Mouse (Mus musculus) lung, postnatal 0 days (tissue): ENCODE data around the gene Diaph3. TPM values are rescaled to one million over a fixed set of nuclear protein-coding genes. Genes with fewer than 3 reads are reported as not detected.

ENCODE experiments used
- ATAC-seq: fragments of 200-750 bp; cut with Nextera tagmentation; 2 replicates; pipeline ENCODE4 v1.8.0; 2017; ENCODE audit warnings: moderate library complexity
- DNase-seq: peaks from one replicate; pipeline ENCODE4 v3.0.0-alpha.2; 2016; ENCODE audit warnings: low spot score
- H3K27ac ChIP-seq: fragments of 300-500 bp; sonication (generic); 2 replicates; pipeline ENCODE4 v1.5.1; 2014; ENCODE audit warnings: antibody characterized with exemption, mild to moderate bottlenecking, low read length, mixed read lengths
- H3K27me3 ChIP-seq: fragments of 300-500 bp; sonication (generic); replicated peaks from 2 replicates; pipeline ENCODE4 v1.6.1; 2014; ENCODE audit warnings: low read length, mixed read lengths; ENCODE audit not compliant: insufficient read depth
- H3K36me3 ChIP-seq: fragments of 300-500 bp; sonication (generic); 2 replicates; pipeline ENCODE4 v1.6.1; 2014; ENCODE audit warnings: low read length, mixed read lengths; ENCODE audit not compliant: insufficient read depth
- H3K4me1 ChIP-seq: fragments of 300-500 bp; sonication (generic); 2 replicates; pipeline ENCODE4 v1.6.1; 2014; ENCODE audit warnings: antibody characterized with exemption, low read depth, low read length, mixed read lengths; ENCODE audit not compliant: insufficient read depth
- H3K4me2 ChIP-seq: fragments of 300-500 bp; sonication (generic); replicated peaks from 2 replicates; pipeline ENCODE4 v1.6.1; 2014; ENCODE audit warnings: low read depth, mild to moderate bottlenecking, low read length, moderate library complexity, mixed read lengths
- H3K4me3 ChIP-seq: fragments of 300-500 bp; sonication (generic); 2 replicates; pipeline ENCODE4 v1.5.1; 2014; ENCODE audit warnings: low read depth, low read length
- H3K9ac ChIP-seq: fragments of 300-500 bp; sonication (generic); replicated peaks from 2 replicates; pipeline ENCODE4 v1.6.1; 2014; ENCODE audit warnings: low read depth, mild to moderate bottlenecking
- H3K9me3 ChIP-seq: fragments of 300-500 bp; sonication (generic); 2 replicates; pipeline ENCODE4 v1.6.1; 2016; ENCODE audit warnings: low read length, mixed read lengths
- CTCF ChIP-seq: IDR thresholded peaks from 2 replicates; pipeline ENCODE4 v1.5.1; 2016; ENCODE audit warnings: antibody characterized with exemption, mild to moderate bottlenecking
- EP300 ChIP-seq: IDR thresholded peaks from 2 replicates; pipeline ENCODE4 v1.6.1; 2016; ENCODE audit warnings: antibody characterized with exemption, mild to moderate bottlenecking, control low read depth
- WGBS: fragments of 180-500 bp; shearing (Covaris S2); extraction: QIAGEN DNeasy Blood & Tissue Kit; methylation state at CpG from one replicate; pipeline ENCODE4 v1.1.7; 2014; 5-methylcytosine and 5-hydroxymethylcytosine counted together
- polyA plus RNA-seq: library from polyadenylated mRNA; unstranded; fragments of >200 nt; fragmentation: Nextera tagmentation; extraction: Ambion mirVana; gene quantifications from 2 replicates; pipeline ENCODE4 v1.2.1, GENCODE M21; 2015

The Diaph3 gene
- polyA plus RNA-seq, 1 experiment from 2014 or later = 2.3 TPM

- no peaks in the 10 kb centered on the region for H3K36me3 ChIP-seq
- no peak overlapping the region for H3K4me2 ChIP-seq
- no peak overlapping the region for H3K9ac ChIP-seq
- no peaks in the 10 kb centered on the region for H3K27me3 ChIP-seq
- H3K4me1 ChIP-seq = no peaks in the 10 kb centered on the region
- no peaks in the 10 kb centered on the region for H3K9me3 ChIP-seq
- H3K27ac ChIP-seq = no peak overlapping the region
- 37% methylated on average over 6 of the region's 6 CpGs for WGBS
- no peak for TF ChIP-seq EP300
- TF ChIP-seq CTCF = no peak
- ATAC-seq (no peak), DNase-seq (peak; percentile 14)
- H3K4me3 ChIP-seq = no peak overlapping the region
These were observed 464.0 kb downstream of the Diaph3 start for GRCm38 (mm10) chr14:86677015-86677414.

- H3K9ac ChIP-seq = no peak overlapping the region
- ATAC-seq = no peak
- 52% methylated on average over 8 of the region's 8 CpGs for WGBS
These were observed 465.7 kb downstream of the Diaph3 start for GRCm38 (mm10) chr14:86675314-86675713.

GRCm38 (mm10) chr14:86662846-86663245, 478.2 kb downstream of the Diaph3 start:
- H3K9me3 ChIP-seq = no peaks in the 10 kb centered on the region
- H3K27ac ChIP-seq = no peak overlapping the region
- no peak overlapping the region for H3K4me2 ChIP-seq
- no peak for TF ChIP-seq EP300
- TF ChIP-seq CTCF = no peak
- DNase-seq = no peak
- H3K4me1 ChIP-seq = no peaks in the 10 kb centered on the region
- ATAC-seq = no peak
- H3K27me3 ChIP-seq = no peaks in the 10 kb centered on the region
- WGBS = 74% methylated on average over 4 of the region's 4 CpGs
- no peak overlapping the region for H3K4me3 ChIP-seq
- H3K9ac ChIP-seq = no peak overlapping the region
- H3K36me3 ChIP-seq = no peaks in the 10 kb centered on the region

More at GRCm38 (mm10) chr14:86675314-86675713, 465.7 kb downstream of the Diaph3 start:
- H3K4me2 ChIP-seq = no peak overlapping the region
- H3K4me1 ChIP-seq = no peaks in the 10 kb centered on the region
- TF ChIP-seq CTCF = no peak
- no peak for TF ChIP-seq EP300
- H3K9me3 ChIP-seq = no peaks in the 10 kb centered on the region
- no peaks in the 10 kb centered on the region for H3K36me3 ChIP-seq
- no peak overlapping the region for H3K4me3 ChIP-seq
- no peaks in the 10 kb centered on the region for H3K27me3 ChIP-seq
- H3K27ac ChIP-seq = no peak overlapping the region
- no peak for DNase-seq

- TF ChIP-seq EP300 (no peak), CTCF (no peak)
- H3K27me3 ChIP-seq = no peaks in the 10 kb centered on the region
- H3K9me3 ChIP-seq = no peaks in the 10 kb centered on the region
- H3K4me1 ChIP-seq = no peaks in the 10 kb centered on the region
- H3K4me3 ChIP-seq = no peak overlapping the region
- H3K4me2 ChIP-seq = no peak overlapping the region
- DNase-seq (no peak), ATAC-seq (no peak)
- no peak overlapping the region for H3K27ac ChIP-seq
- no peaks in the 10 kb centered on the region for H3K36me3 ChIP-seq
- no peak overlapping the region for H3K9ac ChIP-seq
- 92% methylated on average over 3 of the region's 3 CpGs for WGBS
These were observed 480.5 kb downstream of the Diaph3 start for GRCm38 (mm10) chr14:86660556-86660955.

- Histone ChIP-seq H3K36me3 (no peaks in the 10 kb centered on the region), H3K27me3 (no peaks in the 10 kb centered on the region), H3K4me3 (no peak overlapping the region), H3K4me1 (no peaks in the 10 kb centered on the region), H3K9ac (no peak overlapping the region), H3K4me2 (no peak overlapping the region), H3K9me3 (no peaks in the 10 kb centered on the region), H3K27ac (no peak overlapping the region)
- no peak for ATAC-seq
- TF ChIP-seq CTCF (no peak), EP300 (no peak)
- DNase-seq = no peak
- WGBS = 36% methylated on average over 5 of the region's 5 CpGs
These were observed 484.8 kb downstream of the Diaph3 start for GRCm38 (mm10) chr14:86656262-86656661.

GRCm38 (mm10) chr14:86646499-86647120, 494.4 kb downstream of the Diaph3 start:
- no peak for ATAC-seq

GRCm38 (mm10) chr14:86642831-86643241, 498.2 kb downstream of the Diaph3 start:
- Histone ChIP-seq H3K4me3 (no peak overlapping the region), H3K27ac (no peak overlapping the region), H3K9me3 (no peaks in the 10 kb centered on the region), H3K4me1 (no peaks in the 10 kb centered on the region), H3K4me2 (no peak overlapping the region), H3K9ac (no peak overlapping the region), H3K27me3 (no peaks in the 10 kb centered on the region), H3K36me3 (no peaks in the 10 kb centered on the region)
- no peak for DNase-seq
- WGBS = 83% methylated on average over 7 of the region's 7 CpGs
- TF ChIP-seq EP300 (no peak), CTCF (no peak)
- ATAC-seq = no peak

More at GRCm38 (mm10) chr14:86646499-86647120, 494.4 kb downstream of the Diaph3 start:
- Histone ChIP-seq H3K4me3 (no peak overlapping the region), H3K9ac (no peak overlapping the region), H3K36me3 (no peaks in the 10 kb centered on the region), H3K9me3 (no peaks in the 10 kb centered on the region), H3K4me2 (no peak overlapping the region), H3K4me1 (no peaks in the 10 kb centered on the region), H3K27me3 (no peaks in the 10 kb centered on the region), H3K27ac (no peak overlapping the region)
- 61% methylated on average over 7 of the region's 7 CpGs for WGBS
- no peak for DNase-seq
- TF ChIP-seq EP300 (peak; percentile 26; the same call in 1 of the 2 replicates), CTCF (no peak)
